Mouse (Mus musculus): Measurements from ENCODE around the gene Lsg1.

The Lsg1 gene

DNA sequence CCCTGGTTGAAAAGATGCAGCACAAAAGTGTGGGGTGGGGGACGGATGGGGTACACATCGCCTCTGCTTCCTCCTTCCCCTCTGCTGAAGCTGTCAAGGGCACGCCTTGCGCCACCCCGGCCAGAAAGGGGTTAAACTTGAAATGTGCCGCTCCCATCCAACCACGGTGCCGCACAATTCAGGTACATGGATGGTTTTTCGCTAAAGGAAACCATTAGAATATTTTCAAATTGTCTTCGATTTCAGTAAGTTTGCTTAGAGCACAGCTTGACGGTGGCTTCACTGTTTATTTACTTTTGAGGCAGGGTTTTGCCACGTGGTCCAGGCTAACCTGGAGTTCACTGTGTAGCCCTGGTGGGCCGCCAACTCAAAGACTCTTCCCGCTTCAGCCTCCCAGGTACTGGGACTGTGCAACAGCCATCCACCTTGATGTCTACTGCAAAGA is 36.6 kb downstream of the Lsg1 start, which contains the start of gene Tmem44:
TSS of gene Tmem44 (minus strand) at position 95 of the 445 bp plus-strand sequence.
- DNase-seq (ENCODE audit: low spot score in 2 of 2): no peak

DNA sequence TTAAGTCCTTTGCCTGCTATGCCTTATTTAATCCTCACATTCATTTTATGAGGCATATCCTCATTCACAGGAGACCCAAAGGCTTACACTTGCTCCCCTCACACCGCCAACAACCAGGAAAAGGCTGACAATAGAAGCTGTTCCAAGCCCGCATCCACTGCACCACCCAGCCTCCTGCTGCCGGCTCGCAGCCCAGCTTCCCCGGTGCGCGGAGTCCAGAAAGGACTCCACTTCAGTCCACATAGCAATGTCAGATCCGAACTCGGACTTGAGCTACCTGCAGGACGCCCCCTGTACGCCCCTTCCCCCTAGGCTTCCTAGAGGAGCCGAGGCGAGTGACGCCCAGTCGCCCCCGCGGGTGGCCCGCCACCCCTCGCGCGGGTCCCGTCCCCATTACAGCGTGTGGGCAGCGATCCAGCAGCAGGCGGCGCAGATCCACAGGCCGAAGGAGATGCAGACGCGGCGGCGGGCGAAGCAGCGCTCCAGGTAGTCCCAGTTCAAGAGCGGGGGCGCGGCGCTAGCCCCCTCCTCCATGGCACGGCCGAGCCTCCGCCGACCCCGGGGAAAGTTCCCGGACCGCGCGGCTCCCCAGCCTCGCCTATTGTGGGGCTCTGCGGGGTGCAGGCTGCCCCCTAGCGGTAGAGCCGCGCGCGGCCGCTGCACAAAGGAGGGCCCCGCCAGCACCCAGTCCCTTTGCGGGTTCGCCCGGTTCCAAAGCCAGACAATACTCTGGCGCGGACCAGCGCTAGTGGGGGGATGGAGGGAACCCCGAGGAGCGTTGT is 37.2 kb downstream of the Lsg1 start:
- DNase-seq (ENCODE audit: low spot score in 2 of 2): peak; percentile 74 to 86

DNA sequence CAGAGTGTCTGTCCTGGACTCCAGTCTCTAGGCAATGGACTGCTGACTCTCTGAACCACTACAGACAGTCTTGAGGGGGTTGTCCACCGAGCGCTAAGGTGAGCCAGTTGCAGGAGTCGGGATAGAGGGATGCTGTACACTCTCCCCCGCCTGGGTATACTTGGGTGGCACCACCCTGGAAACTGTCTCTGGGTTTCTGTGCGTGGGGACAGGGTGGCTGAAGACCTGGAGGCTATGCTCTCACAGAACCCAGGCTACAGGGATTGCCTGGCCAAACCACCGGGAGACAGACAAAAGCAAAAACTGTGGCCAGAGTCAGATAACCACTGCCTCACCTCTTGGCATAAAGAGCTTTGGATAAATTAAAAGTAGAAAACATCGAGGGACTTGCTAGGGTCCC is 37.9 kb downstream of the Lsg1 start:
- no peak for DNase-seq (ENCODE audit: low spot score in 2 of 2)

DNA sequence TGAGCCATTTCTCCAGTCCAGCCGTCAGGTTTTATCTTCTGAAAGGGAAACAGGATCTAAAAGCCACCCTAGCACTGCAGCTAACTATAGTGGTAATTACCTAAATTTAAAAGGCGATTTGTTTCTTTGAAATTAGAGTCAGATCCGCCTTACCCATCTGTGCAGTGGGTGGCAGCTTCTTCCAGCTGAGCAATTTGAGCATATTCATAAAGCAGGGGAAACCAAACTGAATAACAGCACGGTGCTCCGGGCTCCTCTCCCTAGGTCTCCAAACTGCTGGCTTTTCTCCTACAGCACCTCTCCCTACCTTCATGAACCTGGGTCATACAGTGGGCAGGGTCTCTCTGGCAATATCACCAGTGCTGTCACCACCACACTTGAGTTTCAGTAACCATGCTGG is 39.1 kb downstream of the Lsg1 start:
- no peak for DNase-seq (ENCODE audit: low spot score in 2 of 2)

DNA sequence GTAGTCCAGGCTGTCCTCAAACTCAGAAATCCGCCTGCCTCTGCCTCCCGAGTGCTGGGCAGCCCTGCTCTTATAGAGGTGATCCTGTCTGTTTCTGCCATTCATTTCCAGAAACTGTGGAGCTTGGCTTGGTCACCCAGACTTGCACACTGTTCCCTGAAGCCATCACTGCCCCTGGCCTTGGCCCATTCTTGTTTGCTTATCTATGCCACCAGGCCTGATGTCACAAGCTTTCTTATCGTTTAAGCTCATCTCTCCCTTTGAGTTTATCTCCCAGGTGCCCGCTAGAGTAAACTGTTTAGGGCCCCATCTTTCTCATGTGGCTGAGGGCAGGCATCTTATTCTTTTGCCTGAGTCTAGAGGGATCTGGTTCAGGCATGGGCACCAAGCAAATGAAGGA is 42.7 kb downstream of the Lsg1 start:
- DNase-seq (ENCODE audit: low spot score in 2 of 2): no peak

DNA sequence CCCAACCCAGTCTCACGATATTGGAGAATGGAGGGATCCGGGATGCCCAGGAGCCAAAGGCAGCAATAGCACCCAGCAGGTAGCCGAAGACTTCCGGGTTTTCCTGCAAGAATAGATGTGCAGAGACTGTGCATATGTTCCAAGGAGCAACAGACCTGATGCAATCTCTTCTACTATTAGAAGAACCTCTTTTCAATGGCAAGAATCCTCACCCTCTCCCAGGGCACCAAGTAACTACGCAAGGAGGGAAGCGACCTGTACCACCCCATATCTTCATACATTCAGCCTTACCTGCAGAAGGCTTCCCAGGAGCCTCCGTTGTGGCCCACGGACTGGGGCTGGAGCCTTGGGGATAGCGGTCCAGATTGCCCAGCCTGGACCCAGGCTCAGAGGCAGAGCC is 44.0 kb downstream of the Lsg1 start:
- DNase-seq (ENCODE audit: low spot score in 2 of 2): no peak

DNA sequence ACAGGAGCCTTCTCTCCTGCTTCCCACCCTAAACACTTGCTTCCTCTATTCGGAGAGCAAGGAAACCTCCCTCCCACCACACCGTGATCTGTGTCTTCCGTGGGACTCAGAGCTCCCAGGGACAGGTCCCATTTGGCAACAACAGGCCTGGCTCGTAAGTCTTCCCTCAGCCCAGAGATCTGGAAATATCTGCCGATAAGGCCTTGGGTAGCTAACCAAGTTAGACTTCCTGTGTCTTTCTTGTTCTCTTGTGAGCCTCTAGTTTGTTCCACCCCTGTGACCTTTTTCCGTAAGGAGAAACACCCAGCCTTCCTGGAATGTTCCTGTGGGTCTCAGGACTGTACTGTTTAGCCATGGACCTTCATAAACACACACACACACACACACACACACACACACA is 44.6 kb downstream of the Lsg1 start:
- DNase-seq (ENCODE audit: low spot score in 2 of 2): no peak

DNA sequence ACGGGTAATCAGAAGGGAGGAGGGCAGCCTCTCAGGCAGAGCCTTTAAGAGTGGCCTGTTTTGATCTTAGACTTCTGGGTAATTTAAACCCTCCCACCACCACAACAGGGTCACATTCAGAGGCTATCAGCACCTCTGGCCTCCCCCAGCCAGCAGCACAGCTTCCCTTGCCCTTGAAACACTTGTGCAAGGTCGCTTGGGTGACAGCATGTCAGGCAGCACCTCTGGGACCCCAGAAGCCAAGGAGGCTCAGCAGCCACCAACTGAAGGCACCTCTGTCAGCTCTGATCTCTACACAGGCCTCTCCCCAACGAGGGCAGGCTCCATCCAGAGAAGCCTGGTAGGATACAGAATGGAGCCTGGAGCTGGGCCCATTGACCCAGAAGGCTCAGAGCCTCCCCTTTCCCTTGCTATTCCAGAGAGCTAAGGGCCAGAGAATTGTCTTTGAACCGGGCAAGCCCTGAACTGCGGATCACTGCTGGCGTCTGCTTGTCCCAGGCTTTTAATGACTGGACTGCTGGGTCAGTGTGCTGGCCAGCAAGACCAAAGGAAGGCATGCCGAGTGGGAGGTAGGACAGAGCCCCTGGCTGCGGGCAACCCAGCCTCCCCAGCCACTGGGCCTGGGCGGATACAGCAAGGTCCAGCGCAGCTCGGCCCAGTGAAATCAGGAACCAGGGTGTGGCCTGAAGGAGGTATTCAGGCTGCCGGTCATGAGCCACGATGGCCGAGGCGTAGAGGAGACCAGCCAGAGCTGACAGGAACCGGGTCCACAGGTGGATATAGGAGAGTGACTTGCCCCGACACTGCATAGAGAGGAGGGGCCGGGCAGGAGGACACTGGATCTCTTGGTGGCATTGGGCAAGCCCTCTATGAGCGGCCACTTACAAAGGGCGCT is 47.0 kb downstream of the Lsg1 start:
- DNase-seq (ENCODE audit: low spot score in 2 of 2): no peak

DNA sequence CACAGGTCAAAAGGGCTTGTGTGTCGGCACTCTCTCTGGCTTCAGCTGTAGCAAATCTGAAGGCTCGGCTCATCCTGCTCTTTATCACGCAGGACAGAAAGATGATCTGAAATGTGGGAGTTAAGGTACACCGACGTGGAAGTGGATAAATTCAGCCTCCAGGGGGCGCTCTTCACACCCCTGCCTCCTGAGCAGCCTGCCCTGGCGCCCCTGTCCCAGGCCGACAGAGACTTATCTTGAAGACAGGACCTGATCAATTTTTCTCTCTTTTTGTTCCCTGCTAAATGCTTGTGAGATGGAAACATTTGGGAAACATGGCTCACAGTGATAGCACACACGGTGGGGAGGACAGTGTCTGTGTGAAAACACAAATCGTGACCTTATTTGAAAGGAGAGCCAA is 48.0 kb downstream of the Lsg1 start:
- DNase-seq (ENCODE audit: low spot score in 2 of 2): peak in 1 of 2 experiments; percentile 48

DNA sequence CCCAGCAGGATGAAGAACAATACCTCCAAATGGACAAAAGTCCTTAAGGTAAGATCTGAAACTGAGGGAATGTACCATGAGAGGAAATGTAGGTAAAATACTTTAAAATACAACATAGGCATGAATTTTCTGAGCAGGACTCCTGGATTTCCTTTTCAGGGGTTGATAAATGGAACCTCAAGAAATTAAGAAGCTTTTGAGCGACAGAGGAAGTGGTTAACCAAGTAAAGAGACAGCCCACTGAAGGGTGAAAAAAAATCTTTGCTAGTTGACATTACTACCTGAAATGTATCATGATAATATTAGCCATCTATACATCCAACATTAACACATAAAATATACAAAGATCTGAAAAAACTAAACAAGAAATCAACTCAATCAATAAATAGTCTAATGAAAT is 52.3 kb downstream of the Lsg1 start:
- no peak for DNase-seq (ENCODE audit: low spot score in 2 of 2)

DNA sequence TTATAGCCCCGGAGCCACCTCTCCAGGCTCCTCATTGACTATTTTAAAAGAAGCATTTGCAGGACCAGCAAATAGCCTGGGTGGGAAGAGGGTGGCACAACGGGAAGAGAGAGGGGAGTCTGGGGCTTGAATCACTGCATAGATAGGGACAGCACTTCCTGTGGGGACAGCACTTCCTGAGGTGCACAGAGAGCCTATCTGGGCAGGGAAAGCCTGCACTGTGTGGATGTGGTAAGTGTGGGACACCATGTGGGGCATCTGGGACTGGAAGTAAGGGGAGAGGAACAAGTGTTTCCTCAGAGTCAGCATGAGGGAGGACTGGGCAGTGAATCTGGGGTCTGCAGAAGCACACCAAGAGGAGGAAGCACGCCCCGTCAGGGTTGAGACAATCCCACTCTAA is 53.8 kb downstream of the Lsg1 start:
- DNase-seq (ENCODE audit: low spot score in 2 of 2): no peak

DNA sequence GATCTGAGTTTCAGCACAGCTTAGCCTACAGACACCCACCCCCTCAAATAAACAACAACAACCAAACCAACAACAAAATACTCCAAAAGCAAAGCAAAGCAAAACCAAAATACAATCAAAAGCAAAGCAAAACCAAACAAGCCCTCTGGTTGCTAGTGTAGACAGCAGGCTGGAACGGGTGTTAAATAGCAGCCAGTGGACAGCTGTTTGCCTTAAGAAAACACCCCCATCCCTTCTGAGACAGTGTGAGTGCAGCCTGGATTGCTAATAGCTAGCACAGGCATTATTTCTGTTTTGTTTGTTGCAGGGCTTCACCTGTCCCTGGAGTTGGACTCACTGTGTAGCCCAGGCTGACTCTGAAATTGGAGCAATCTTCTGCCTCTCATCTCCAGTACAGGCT is 54.5 kb downstream of the Lsg1 start:
- DNase-seq (ENCODE audit: low spot score in 2 of 2): no peak

DNA sequence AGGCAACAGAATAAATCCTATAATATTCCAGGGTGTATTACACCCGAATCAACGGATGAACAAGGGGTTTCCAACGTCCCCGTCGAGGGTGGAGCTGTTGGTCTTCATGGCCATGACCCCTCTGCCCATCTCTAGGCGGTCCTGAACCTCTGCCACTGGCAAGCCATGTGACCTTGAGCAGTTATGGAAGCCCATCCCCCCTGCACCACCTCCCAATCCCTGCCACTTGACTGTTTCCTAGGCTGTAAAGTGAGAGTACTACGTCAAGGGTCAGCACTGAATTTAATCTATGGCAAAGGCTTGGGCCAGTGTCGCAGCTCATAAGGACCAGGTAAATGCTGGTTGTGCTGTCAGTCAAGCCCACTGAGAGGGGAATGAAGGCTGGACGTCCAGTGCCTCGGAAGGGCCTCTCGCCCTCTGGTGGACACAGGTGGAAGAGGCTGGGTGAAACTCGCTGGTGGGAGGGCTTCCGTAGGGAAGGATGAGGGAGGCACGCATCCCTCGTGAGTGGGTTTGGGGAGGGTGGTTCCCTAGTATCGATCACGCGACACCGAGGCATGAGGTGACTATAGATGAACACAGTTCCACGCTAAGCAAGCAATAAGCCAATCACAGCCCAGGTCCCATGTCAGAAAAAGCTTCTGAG is 55.5 kb downstream of the Lsg1 start:
- DNase-seq (ENCODE audit: low spot score in 2 of 2): peak; percentile 60 to 63

DNA sequence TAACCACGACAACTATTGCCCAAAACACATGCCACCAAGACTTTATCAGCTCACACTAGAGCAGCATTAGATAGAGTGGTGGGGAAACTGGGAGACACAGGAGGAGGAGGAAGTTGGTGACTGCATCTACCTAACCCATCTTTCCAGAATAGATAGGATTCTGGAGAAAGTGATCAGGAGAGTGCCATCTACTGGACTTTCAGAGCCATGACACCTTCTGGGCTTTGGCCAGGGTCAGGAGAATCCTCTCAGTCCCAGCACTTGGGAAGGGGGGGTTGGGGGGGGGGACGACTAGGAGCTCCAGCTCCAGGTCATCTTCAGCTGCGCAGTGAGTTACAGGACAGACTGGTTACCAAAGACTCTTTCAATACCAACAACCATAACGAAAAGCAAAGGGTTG is 56.6 kb downstream of the Lsg1 start:
- DNase-seq (ENCODE audit: low spot score in 2 of 2): peak in 1 of 2 experiments; percentile 42

DNA sequence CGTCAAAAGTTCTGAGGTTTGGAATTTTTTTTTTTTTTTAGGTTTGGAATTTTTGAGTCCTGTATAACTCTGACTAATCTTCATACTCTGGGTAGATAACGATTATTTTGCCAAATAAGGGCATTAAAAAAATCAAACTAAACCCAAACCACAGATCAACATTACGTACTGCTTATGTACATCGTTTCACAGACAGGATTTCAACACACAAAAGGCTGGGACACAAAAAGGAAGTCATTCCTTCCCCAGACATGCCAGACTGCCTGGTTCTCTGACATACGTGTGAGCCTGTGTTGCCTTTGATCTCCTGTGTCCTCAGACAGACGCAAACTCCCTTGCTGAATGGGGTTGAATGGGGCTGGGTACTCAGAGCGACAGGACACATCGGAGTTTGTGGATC is 59.0 kb downstream of the Lsg1 start:
- DNase-seq (ENCODE audit: low spot score in 2 of 2): no peak

DNA sequence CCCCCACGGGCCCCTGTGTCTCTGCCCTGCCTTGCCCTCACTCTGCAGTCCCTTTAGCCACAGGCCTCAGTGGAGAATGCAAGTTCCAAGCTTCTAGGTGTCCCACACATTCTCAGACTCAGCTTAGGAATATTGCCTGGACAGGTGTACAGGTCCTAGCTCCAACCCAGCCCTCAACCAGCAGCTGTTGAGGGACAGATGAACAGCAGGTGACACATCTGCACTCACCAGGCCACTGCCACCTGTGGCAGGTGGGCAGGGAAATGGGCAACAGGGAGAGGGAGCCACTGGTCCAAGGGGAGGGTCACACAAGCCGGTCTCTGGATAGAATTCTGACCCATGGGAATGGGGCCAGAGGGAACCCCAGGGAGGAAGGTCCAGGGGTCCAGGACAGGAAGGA is 59.5 kb downstream of the Lsg1 start:
- no peak for DNase-seq (ENCODE audit: low spot score in 2 of 2)

DNA sequence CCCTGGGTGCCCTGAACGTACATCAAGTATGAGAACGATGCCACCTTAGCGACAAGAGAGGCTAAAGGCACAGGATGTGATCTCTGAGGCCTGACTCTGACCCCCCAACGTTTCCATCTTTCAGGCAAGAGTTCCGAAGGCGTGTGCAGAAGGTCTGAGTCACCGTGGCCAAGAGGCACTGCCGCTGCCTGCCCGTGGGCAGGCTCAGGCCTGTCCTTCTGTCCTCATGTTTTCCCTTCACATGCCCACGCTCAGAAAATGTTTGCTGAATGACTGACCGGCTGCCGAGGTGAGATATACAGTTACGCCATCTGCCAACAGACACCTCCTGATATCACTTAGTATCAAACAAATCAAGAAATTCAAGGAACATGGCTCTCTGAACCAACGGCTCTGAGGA is 61.6 kb downstream of the Lsg1 start:
- DNase-seq (ENCODE audit: low spot score in 2 of 2): no peak

DNA sequence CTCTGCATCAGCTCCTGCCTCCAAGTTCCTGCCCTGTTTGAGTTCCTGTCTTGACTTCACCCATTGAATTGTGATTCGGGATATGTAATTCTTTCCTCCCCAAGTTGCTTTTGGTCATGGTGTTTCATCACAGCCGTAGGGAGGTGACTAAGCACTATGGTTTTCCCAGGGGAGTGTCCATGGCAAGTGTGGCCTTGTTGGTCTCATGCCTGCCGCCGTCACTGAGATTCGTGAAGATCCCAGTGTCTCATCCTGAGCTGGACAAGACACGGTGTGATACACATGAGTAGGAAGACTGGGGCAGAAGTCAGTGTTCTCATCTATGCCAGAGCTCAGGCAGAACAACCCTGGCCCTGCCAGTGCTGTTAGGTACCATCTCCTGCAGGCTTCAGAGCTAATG is 62.9 kb downstream of the Lsg1 start:
- no peak for DNase-seq (ENCODE audit: low spot score in 2 of 2)

DNA sequence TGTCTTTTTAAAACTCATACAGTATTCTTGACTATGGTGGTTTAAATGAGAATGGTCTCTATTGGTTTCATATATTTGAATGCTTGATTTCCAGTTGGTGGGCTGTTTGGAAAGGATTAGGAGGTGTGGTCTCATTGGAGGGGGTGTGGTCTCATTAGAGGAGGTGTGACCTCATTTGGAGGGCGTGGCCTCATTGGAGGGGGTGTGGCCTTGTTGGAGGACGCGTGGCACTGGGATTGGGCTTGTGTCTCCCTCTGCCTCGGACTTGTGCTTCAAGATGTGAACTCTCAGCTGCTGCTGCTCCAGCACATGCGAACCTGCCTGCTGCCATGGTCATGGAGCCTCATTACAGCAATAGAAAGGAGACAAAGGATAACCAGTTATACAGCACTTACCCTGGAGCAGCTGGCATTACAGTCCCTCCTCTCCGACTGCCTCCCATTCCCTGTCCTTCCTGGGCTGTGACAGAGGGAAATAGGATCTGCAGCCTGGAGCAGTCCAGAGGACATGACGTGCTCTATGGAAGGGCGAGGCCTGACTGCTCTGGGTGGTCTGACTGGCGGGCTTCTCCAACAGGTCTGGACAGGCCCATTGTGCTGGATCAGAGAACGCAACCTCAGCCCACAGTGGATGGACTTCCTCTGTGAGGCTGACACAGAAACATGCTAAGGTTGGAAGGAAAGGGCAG is 65.0 kb downstream of the Lsg1 start:
- no peak for DNase-seq (ENCODE audit: low spot score in 2 of 2)

DNA sequence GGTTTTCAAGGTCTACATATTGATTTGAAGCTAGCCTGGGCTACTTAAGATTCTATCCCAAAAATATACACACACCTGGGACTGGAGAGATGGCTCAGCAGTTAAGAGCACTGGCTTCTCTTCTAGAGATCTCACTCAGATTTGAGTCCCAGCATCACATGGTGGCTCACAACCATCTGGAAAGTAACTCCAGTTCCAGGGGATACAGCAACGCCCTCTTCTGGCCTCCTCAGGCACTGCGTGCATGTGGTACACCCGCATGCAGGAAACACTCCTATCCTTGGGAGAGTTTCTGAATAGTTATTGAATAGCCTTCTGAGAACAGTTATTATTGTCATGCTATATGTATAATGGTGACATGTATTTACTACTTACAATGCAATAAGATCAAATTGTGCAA is 66.2 kb downstream of the Lsg1 start:
- DNase-seq (ENCODE audit: low spot score in 2 of 2): no peak

DNA sequence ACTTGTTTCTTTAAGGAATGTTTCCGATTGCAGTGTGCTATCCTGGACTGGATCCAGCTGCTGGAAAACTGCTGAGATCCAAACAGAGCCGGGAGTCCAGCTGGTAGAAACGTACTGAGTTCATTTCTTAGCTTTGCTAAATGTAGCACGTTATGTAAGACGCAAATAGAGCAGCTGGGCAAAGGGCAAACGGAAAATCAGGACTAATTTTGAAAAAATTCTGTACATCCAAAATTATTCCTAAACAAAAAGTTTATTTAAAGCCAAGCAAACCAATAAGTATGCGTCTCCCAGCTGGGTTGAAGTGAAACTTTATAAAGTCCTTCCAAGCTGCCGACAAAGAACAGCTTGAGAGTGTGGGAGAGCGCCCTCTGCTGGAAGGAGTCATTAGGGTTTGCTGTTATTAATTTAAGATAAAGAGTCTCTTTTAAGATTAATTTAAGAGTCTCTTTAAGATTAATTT is 67.0 kb downstream of the Lsg1 start:
- peak in 1 of 2 experiments; percentile 76 for DNase-seq (ENCODE audit: low spot score in 2 of 2)

DNA sequence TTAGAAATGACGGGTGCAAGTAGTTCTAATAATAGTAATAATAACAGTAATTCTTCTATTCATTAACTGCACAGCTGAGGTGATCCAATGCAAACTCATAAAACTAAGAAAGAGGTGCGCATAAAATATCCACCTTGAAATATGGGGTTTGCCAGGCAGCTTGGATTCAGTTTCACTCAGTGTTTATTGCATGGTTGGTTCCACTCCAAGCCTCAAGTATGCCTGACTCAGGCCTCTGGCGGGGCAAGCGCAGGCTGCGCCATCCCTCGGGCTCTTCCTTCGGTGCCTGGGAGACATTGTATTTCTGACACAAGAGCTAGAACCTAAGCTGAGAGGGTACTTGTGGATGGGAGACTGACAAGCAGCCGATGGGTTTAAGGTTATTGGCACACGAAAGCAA is 68.8 kb downstream of the Lsg1 start:
- no peak for DNase-seq (ENCODE audit: low spot score in 2 of 2)

Data from cerebellum, postnatal 4 days (tissue).